Mouse (Mus musculus) liver, embryonic 12.5 days (tissue): ENCODE measurements around the gene Gm7714. TPM values are rescaled to one million over a fixed set of nuclear protein-coding genes. Genes with fewer than 3 reads are reported as not detected.
"Not testable (repeated sequence)": the region's sequence is repeated elsewhere in the genome, so short reads cannot be mapped to it uniquely, and the experiment has no call there.

Experiments used
- ATAC-seq: fragments of 200-750 bp; cut with Nextera tagmentation; 2 replicates; pipeline ENCODE4 v1.8.0; 2017; ENCODE audit warnings: moderate number of reproducible peaks, mild to moderate bottlenecking, moderate library complexity
- H3K27ac ChIP-seq: fragments of 300-500 bp; sonication (generic); 2 replicates; pipeline ENCODE4 v1.5.1; 2016; ENCODE audit warnings: mild to moderate bottlenecking
- H3K27me3 ChIP-seq: fragments of 300-500 bp; sonication (generic); replicated peaks from 2 replicates; pipeline ENCODE4 v1.6.1; 2016; ENCODE audit warnings: mild to moderate bottlenecking, moderate library complexity
- H3K36me3 ChIP-seq: fragments of 300-500 bp; sonication (generic); 2 replicates; pipeline ENCODE4 v1.6.1; 2016; ENCODE audit warnings: mild to moderate bottlenecking, moderate library complexity
- H3K4me1 ChIP-seq: fragments of 300-500 bp; sonication (generic); 2 replicates; pipeline ENCODE4 v1.6.1; 2016
- H3K4me2 ChIP-seq: fragments of 300-500 bp; sonication (generic); 2 replicates; pipeline ENCODE4 v1.6.1; 2016; ENCODE audit warnings: mild to moderate bottlenecking, moderate library complexity
- H3K4me3 ChIP-seq: fragments of 300-500 bp; sonication (generic); 2 replicates; pipeline ENCODE4 v1.5.1; 2016; ENCODE audit warnings: mild to moderate bottlenecking, moderate library complexity
- H3K9ac ChIP-seq: fragments of 300-500 bp; sonication (generic); 2 replicates; pipeline ENCODE4 v1.6.1; 2016; ENCODE audit warnings: mild to moderate bottlenecking, moderate library complexity
- H3K9me3 ChIP-seq: fragments of 300-500 bp; sonication (generic); replicated peaks from 2 replicates; pipeline ENCODE4 v1.6.1; 2016; ENCODE audit warnings: mild to moderate bottlenecking, moderate library complexity
- WGBS: fragments of 180-500 bp; shearing (Covaris S2); methylation state at CpG from one replicate; pipeline ENCODE4 v1.1.7; 2016; ENCODE audit not compliant: insufficient replicate concordance; 5-methylcytosine and 5-hydroxymethylcytosine counted together
- polyA plus RNA-seq: library from polyadenylated mRNA; unstranded; fragments of >200 nt; fragmentation: Nextera tagmentation; extraction: Ambion mirVana; gene quantifications from 2 replicates; pipeline ENCODE4 v1.2.1, GENCODE M21; 2016

Gm7714 gene
- not detected in 2 replicates for polyA plus RNA-seq

DNA sequence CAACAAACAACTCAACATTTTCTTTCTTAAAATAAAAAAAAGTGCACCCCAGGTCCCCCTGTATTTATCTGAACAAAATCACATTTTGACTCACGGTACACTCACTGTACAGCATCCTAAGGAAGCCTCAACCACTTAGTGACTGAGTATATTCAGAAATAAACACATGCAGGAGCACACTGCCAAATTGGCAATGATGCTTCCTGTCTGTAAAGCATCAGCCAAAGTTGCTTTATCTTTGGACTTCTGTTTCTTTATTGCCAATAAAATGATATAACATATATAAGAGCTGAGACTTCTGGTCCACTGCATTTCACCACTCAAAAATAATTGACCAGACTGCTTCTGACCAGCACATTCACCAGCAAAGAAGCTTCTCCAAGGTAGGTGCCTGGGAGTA is at the start of gene Gm7714:
Gene Gm7714, plus strand, starts transcription at position 301 of the 400 bp plus-strand sequence.
- Histone ChIP-seq H3K27me3 (no peaks in the 10 kb centered on the region), H3K4me3 (no peak within 1 kb of the TSS), H3K9me3 (no peaks in the 10 kb centered on the region), H3K36me3 (no peaks in the 10 kb centered on the region), H3K4me2 (no peak within 1 kb of the TSS), H3K4me1 (no peaks in the 10 kb centered on the region), H3K27ac (no peak within 1 kb of the TSS), H3K9ac (no peak within 1 kb of the TSS)
- 44% methylated on average over 1 of the region's 1 CpGs for WGBS
- no peak for ATAC-seq

DNA sequence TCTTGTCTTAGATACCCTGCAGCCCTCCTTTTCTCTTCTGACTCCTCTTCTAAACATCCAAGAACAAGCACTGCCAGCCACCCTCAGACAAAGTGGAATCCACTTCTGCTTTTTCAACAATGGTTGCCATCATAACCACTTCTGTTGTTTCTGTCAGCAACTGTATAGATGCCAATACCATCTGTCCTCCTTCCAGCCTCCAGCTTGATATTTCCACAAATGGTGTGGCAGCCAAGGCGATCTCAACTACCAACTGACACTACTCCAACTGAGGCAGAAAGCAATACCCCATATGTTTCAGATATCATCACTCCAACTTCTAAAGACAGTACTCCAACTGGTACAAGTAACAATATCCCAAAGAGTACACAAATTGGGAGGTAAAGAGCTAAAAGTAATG is 12.2 kb upstream of the Gm7714 start:
- WGBS, result 63% methylated on average over 1 of the region's 1 CpGs

DNA sequence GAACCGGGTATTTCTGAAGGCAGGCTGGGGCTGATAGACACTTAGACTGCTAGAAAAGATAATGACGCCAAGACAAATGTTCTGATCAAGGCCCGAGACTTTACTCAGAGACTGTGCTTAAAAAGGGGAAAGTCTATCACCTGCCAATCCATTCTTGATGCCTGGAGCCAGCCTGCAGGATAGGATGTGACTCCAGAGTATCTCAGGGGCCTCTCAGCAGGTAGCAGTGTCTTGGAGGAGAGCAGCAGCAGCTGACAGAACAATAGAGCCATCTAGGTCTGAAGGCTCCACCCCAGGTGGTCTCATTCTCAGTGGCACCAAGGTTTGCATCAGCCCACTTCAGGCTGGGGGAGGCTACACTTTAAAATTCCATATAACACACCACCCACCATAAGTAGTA is 42.6 kb downstream of the Gm7714 start:
- WGBS, result 63% methylated on average over 3 of the region's 3 CpGs
- H3K9ac ChIP-seq, H3K4me3 ChIP-seq, ATAC-seq, H3K36me3 ChIP-seq, H3K4me1 ChIP-seq, H3K27me3 ChIP-seq, H3K4me2 ChIP-seq, H3K9me3 ChIP-seq, H3K27ac ChIP-seq: not testable (repeated sequence)

More for the DNA sequence above, 12.2 kb upstream of the Gm7714 start:
- no peaks in the 10 kb centered on the region for H3K36me3 ChIP-seq
- no peak overlapping the region for H3K4me3 ChIP-seq
- H3K9me3 ChIP-seq, result no peaks in the 10 kb centered on the region
- no peak overlapping the region for H3K9ac ChIP-seq
- no peak for ATAC-seq
- no peaks in the 10 kb centered on the region for H3K27me3 ChIP-seq
- no peak overlapping the region for H3K4me2 ChIP-seq
- no peaks in the 10 kb centered on the region for H3K4me1 ChIP-seq
- H3K27ac ChIP-seq, result no peak overlapping the region

DNA sequence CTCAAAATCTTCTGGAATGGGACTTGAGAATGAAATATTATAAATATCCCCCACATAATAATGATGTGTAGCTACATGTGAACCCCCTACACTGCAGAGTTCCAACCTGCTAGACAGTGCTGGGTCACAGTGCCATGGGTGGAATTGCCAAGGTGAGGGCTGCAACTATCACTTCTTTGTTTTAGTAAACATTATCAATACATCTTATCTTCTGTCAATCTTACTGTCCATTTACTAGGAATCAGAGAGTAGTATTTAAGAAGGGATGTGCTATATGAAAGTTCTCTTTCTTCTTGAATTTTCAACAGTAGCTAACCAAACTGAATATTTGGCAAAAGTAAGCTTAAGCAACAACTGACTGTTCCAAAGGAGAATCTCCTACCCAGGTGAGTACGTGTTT is 48.3 kb downstream of the Gm7714 start, which contains the start of gene Prol1:
Gene Prol1, plus strand, starts transcription at position 301 of the 400 bp plus-strand sequence.
- ATAC-seq, result no peak
- Histone ChIP-seq H3K27ac (no peak within 1 kb of the TSS), H3K4me2 (no peak within 1 kb of the TSS), H3K9ac (no peak within 1 kb of the TSS), H3K27me3 (no peaks in the 10 kb centered on the region), H3K36me3 (no peaks in the 10 kb centered on the region), H3K9me3 (no peaks in the 10 kb centered on the region), H3K4me1 (no peaks in the 10 kb centered on the region), H3K4me3 (no peak within 1 kb of the TSS)
- 72% methylated on average over 1 of the region's 1 CpGs for WGBS

Other genes starting within 250 kb of the Gm7714 start
- not detected in 2 replicates for gene Smr2, start 182.4 kb upstream of the Gm7714 start, polyA plus RNA-seq
- gene Gm11116, start 157.4 kb upstream of the Gm7714 start, polyA plus RNA-seq, result not detected in 2 replicates
- not detected in 2 replicates for gene Gm11115, start 114.8 kb upstream of the Gm7714 start, polyA plus RNA-seq
- not detected in 2 replicates for gene Prol1, start 48.4 kb downstream of the Gm7714 start, polyA plus RNA-seq
- not detected in 2 replicates for gene Amtn, start 107.2 kb downstream of the Gm7714 start, polyA plus RNA-seq
- gene Ambn, start 187.1 kb downstream of the Gm7714 start, polyA plus RNA-seq, result not detected in 2 replicates
- gene Enam, start 219.1 kb downstream of the Gm7714 start, polyA plus RNA-seq, result not detected in 2 replicates